Mouse (Mus musculus) heart, postnatal 10 days (tissue): ENCODE data around the gene Scube3. TPM values are rescaled to one million over a fixed set of nuclear protein-coding genes. Genes with fewer than 3 reads are reported as not detected.
A peak's percentile ranks its signal among the peaks of the same experiment; 100 is the strongest.
"Not testable (repeated sequence)": the region's sequence is repeated elsewhere in the genome, so short reads cannot be mapped to it uniquely, and the experiment has no call there.

Source experiments
- DNase-seq, 2 experiments: peaks; one replicate each; pipeline ENCODE4 v3.0.0; 2021
- intact Hi-C: fragments of 180-260 bp; cut with DNase I; formaldehyde crosslinking; loops from one replicate; pipeline ENCODE4 v1.15.1; 2025
- total RNA-seq, 2 experiments: library from RNA; stranded (reverse); gene quantifications; 2 replicates each; pipeline ENCODE4 v1.2.3; 2021

Gene Scube3
- total RNA-seq, 2 experiments from 2014 or later: 0.82 to 1.0 TPM

GRCm38 (mm10) chr17:28209457-28210110 is 67.6 kb downstream of the Scube3 start:
- no peak for DNase-seq
- intact Hi-C loops: loop anchor here (5.0 kb wide), 1 partner anchor 163 kb away; no protein-coding TSS in a partner anchor

- intact Hi-C loops: no loop called here
- DNase-seq: no peak
Measured at GRCm38 (mm10) chr17:28211921-28212341, 70.0 kb downstream of the Scube3 start.

- intact Hi-C loops: no loop called here
- DNase-seq: no peak
Measured at GRCm38 (mm10) chr17:28212391-28212790, 70.5 kb downstream of the Scube3 start.

GRCm38 (mm10) chr17:28213236-28213635 is 71.3 kb downstream of the Scube3 start:
- intact Hi-C loops: no loop called here
- DNase-seq: no peak

- DNase-seq: no peak
- intact Hi-C loops: no loop called here
Measured at GRCm38 (mm10) chr17:28216791-28217190, 74.8 kb downstream of the Scube3 start.

GRCm38 (mm10) chr17:28217721-28218649 is 76.0 kb downstream of the Scube3 start:
- peak in 1 of 2 experiments; percentile 45 for DNase-seq
- intact Hi-C loops: no loop called here

GRCm38 (mm10) chr17:28222463-28222862 is 80.5 kb downstream of the Scube3 start:
- intact Hi-C loops: loop anchor here (10.0 kb wide), 1 partner anchor 302 kb away; no protein-coding TSS in a partner anchor
- not testable (repeated sequence) for DNase-seq

- intact Hi-C loops: loop anchor here (2.0 to 10.0 kb wide), 2 partner anchors 17 to 301 kb away; partner anchors contain the start of gene Def6
- DNase-seq: peak; percentile 91 to 92
Measured at GRCm38 (mm10) chr17:28223561-28224391, 81.8 kb downstream of the Scube3 start.

Other genes starting within 250 kb of the Scube3 start
- 10 to 100 TPM; 64.7 to 68.0 TPM for gene Anks1, start 232.8 kb upstream of the Scube3 start, total RNA-seq
- 10 to 100 TPM; 24.0 to 24.3 TPM for gene Taf11, start 232.3 kb upstream of the Scube3 start, total RNA-seq
- gene Tcp11, start 61.5 kb upstream of the Scube3 start, total RNA-seq: under 1 TPM; 0.12 to 0.25 TPM
- 10 to 100 TPM; 21.4 to 26.9 TPM for gene Zfp523, start 35.0 kb downstream of the Scube3 start, total RNA-seq
- gene Def6, start 65.6 kb downstream of the Scube3 start, total RNA-seq: 1 to 10 TPM; 3.4 to 4.0 TPM
- 10 to 100 TPM; 28.0 to 28.8 TPM for gene Ppard, start 90.6 kb downstream of the Scube3 start, total RNA-seq
- 10 to 100 TPM; 16.9 to 18.2 TPM for gene Fance, start 171.4 kb downstream of the Scube3 start, total RNA-seq
- 100 to 1,000 TPM; 584 to 595 TPM for gene Rpl10a, start 186.3 kb downstream of the Scube3 start, total RNA-seq
- 10 to 100 TPM; 15.3 to 19.3 TPM for gene Tead3, start 208.7 kb downstream of the Scube3 start, total RNA-seq
- under 1 TPM; 0.86 to 0.94 TPM for gene Tulp1, start 223.1 kb downstream of the Scube3 start, total RNA-seq